Mouse (Mus musculus): Measurements from ENCODE around the gene Pdia2. TPM values are rescaled to one million over a fixed set of nuclear protein-coding genes. Genes with fewer than 3 reads are reported as not detected.

Gene Pdia2
- polyA plus RNA-seq, 1 experiment from 2014 or later: 0.14 TPM

Other genes starting within 250 kb of the Pdia2 start
- 3.9 and 4.7 TPM in 2 replicates for gene A930017K11Rik, start 246.5 kb downstream of the Pdia2 start, polyA plus RNA-seq (2015; fragmentation: Nextera tagmentation; extraction: Ambion mirVana)
- 20.6 and 25.5 TPM in 2 replicates for gene Capn15, start 213.3 kb downstream of the Pdia2 start, polyA plus RNA-seq (2015; fragmentation: Nextera tagmentation; extraction: Ambion mirVana)
- 12.8 and 23.0 TPM in 2 replicates for gene Rab11fip3, start 129.5 kb downstream of the Pdia2 start, polyA plus RNA-seq (2015; fragmentation: Nextera tagmentation; extraction: Ambion mirVana)
- gene Decr2, start 108.8 kb downstream of the Pdia2 start, polyA plus RNA-seq (2015; fragmentation: Nextera tagmentation; extraction: Ambion mirVana): 45.6 and 45.7 TPM in 2 replicates
- gene Nme4, start 103.5 kb downstream of the Pdia2 start, polyA plus RNA-seq (2015; fragmentation: Nextera tagmentation; extraction: Ambion mirVana): 22.9 and 23.2 TPM in 2 replicates
- 4.0 and 4.2 TPM in 2 replicates for gene Tmem8, start 85.8 kb downstream of the Pdia2 start, polyA plus RNA-seq (2015; fragmentation: Nextera tagmentation; extraction: Ambion mirVana)
- 188 and 195 TPM in 2 replicates for gene Mrpl28, start 75.6 kb downstream of the Pdia2 start, polyA plus RNA-seq (2015; fragmentation: Nextera tagmentation; extraction: Ambion mirVana)
- 6.2 and 7.1 TPM in 2 replicates for gene Axin1, start 60.4 kb downstream of the Pdia2 start, polyA plus RNA-seq (2015; fragmentation: Nextera tagmentation; extraction: Ambion mirVana)
- gene Rgs11, start 3.9 kb upstream of the Pdia2 start, polyA plus RNA-seq (2015; fragmentation: Nextera tagmentation; extraction: Ambion mirVana): 23.8 and 24.3 TPM in 2 replicates
- gene Arhgdig, start 8.7 kb upstream of the Pdia2 start, polyA plus RNA-seq (2015; fragmentation: Nextera tagmentation; extraction: Ambion mirVana): 215 and 262 TPM in 2 replicates
- 35.9 and 39.5 TPM in 2 replicates for gene Fam234a, start 45.2 kb upstream of the Pdia2 start, polyA plus RNA-seq (2015; fragmentation: Nextera tagmentation; extraction: Ambion mirVana)
- 87.0 and 99.9 TPM in 2 replicates for gene Luc7l, start 53.8 kb upstream of the Pdia2 start, polyA plus RNA-seq (2015; fragmentation: Nextera tagmentation; extraction: Ambion mirVana)
- 1.9 and 2.2 TPM in 2 replicates for gene Neurl1b, start 215.7 kb upstream of the Pdia2 start, polyA plus RNA-seq (2015; fragmentation: Nextera tagmentation; extraction: Ambion mirVana)

Data from hindbrain, embryonic 16.5 days (tissue).